In genomic region chr5:112466331-112466730, GRCm38 (mm10) we compare ENCODE assay signal across 20 mouse cellular contexts. TPM values are rescaled to one million over a fixed set of nuclear protein-coding genes. Genes with fewer than 3 reads are reported as not detected.
A peak's percentile ranks its signal among the peaks of the same experiment; 100 is the strongest.
DNase-seq lines count a peak whose midpoint lies in the region; ATAC-seq and TF ChIP-seq lines count a peak whose summit lies in the region.
"Had no signal": no experiment of that assay in that cellular context is flagged by ENCODE, and none has a peak within 500 bp of the region (broad histone marks: within the 10 kb centered on the region; RNA-seq: fewer than 3 reads in every experiment).

No protein-coding gene starts in this region.

- H3K36me3 ChIP-seq in lung, embryonic 16.5 days (ENCODE audit: control insufficient read depth, insufficient read depth, low read length) = no peaks in the 10 kb centered on the region
- peaks cover 11% of the 10 kb centered on the region for H3K36me3 ChIP-seq in midbrain, embryonic 16.5 days (ENCODE audit: control insufficient read depth, insufficient read depth, low read length)
- H3K36me3 ChIP-seq: heart, embryonic 15.5 days; intestine, embryonic 15.5 days had no signal

- peak; percentile 42; the same call in 1 of the 2 replicates for ATAC-seq in lung, embryonic 16.5 days (ENCODE audit: low read depth)
- no peak for ATAC-seq in midbrain, embryonic 16.5 days
- ATAC-seq: CD4-positive, CD25-positive, alpha-beta regulatory T cell, adult 4 months; intestine, embryonic 15.5 days had no signal

- no peak overlapping the region for H3K4me2 ChIP-seq in lung, embryonic 16.5 days (ENCODE audit: low read depth, low read length)
- H3K4me2 ChIP-seq in midbrain, embryonic 16.5 days (ENCODE audit: low read length) = no peak overlapping the region
- H3K4me2 ChIP-seq: forebrain, embryonic 12.5 days; heart, embryonic 15.5 days; intestine, embryonic 15.5 days; liver, embryonic 11.5 days had no signal

- WGBS in lung, embryonic 16.5 days = 37% methylated on average over 6 of the region's 6 CpGs
- WGBS in lung, adult 2 months = 43% methylated on average over 6 of the region's 6 CpGs
- WGBS in midbrain, embryonic 16.5 days = 39% methylated on average over 6 of the region's 6 CpGs

- no peak overlapping the region for H3K9ac ChIP-seq in lung, embryonic 16.5 days (ENCODE audit: low read length)
- H3K9ac ChIP-seq in midbrain, embryonic 16.5 days (ENCODE audit: low read depth, low read length) = 0 out of 2 replicates have a peak overlapping the region, but pooled peaks have one; percentile 20
- H3K9ac ChIP-seq: forebrain, embryonic 12.5 days; heart, embryonic 15.5 days; intestine, embryonic 15.5 days had no signal

- no peaks in the 10 kb centered on the region for H3K9me3 ChIP-seq in lung, embryonic 16.5 days (ENCODE audit: control insufficient read depth, low read length)
- H3K9me3 ChIP-seq in midbrain, embryonic 16.5 days (replicated peaks; ENCODE audit: control insufficient read depth, low read length, poor library complexity, severe bottlenecking) = no peaks in the 10 kb centered on the region
- H3K9me3 ChIP-seq: heart, embryonic 15.5 days; intestine, embryonic 15.5 days had no signal

- no peak for TF ChIP-seq CTCF in lung, adult 2 months (IDR thresholded peaks at IDR 0.05; ENCODE audit: insufficient read depth, low read length)

- 0 out of 2 replicates have a peak, but pooled peaks cover 3% of the 10 kb centered on the region for H3K4me1 ChIP-seq in lung, embryonic 16.5 days (replicated peaks; ENCODE audit: control insufficient read depth, insufficient read depth, low read length)
- no peaks in the 10 kb centered on the region for H3K4me1 ChIP-seq in lung, adult 2 months (ENCODE audit: control insufficient read depth, insufficient read depth, low read length)
- H3K4me1 ChIP-seq in midbrain, embryonic 16.5 days (ENCODE audit: control insufficient read depth, insufficient read depth, low read length) = peaks cover 2% of the 10 kb centered on the region; the same call in 1 of the 2 replicates
- H3K4me1 ChIP-seq: heart, embryonic 15.5 days had no signal

- no peaks in the 10 kb centered on the region for H3K27me3 ChIP-seq in lung, embryonic 16.5 days (ENCODE audit: control insufficient read depth, insufficient read depth, low read depth, low read length)
- H3K27me3 ChIP-seq in midbrain, embryonic 16.5 days (ENCODE audit: control insufficient read depth, insufficient read depth, low read depth, low read length) = no peaks in the 10 kb centered on the region
- H3K27me3 ChIP-seq: forebrain, embryonic 12.5 days; intestine, embryonic 15.5 days had no signal

- peak; percentile 14 for DNase-seq in heart, postnatal 4 days
- DNase-seq in heart, postnatal 36 days = no peak
- no peak for DNase-seq in lung, adult 2 months
- DNase-seq in brain, adult 2 months (ENCODE audit: low read depth, low spot score) = peak; percentile 42
- DNase-seq in embryo, embryonic 10 days (ENCODE audit: low spot score) = no peak
- DNase-seq: cerebellum, adult 11-12 months; retina, postnatal 1 day; spleen, adult 18-20 months had no signal

- H3K4me3 ChIP-seq in lung, embryonic 16.5 days (ENCODE audit: low read length) = no peak overlapping the region
- no peak overlapping the region for H3K4me3 ChIP-seq in lung, adult 2 months (replicated peaks; ENCODE audit: extremely low read depth, low read depth, low read length)
- no peak overlapping the region for H3K4me3 ChIP-seq in midbrain, embryonic 16.5 days (ENCODE audit: low read depth, low read length)
- H3K4me3 ChIP-seq: forebrain, embryonic 12.5 days; heart, embryonic 15.5 days; intestine, embryonic 15.5 days; left cerebral cortex, adult 2 months had no signal

- intact Hi-C loops in heart, postnatal 36 days (cut with DNase I) = no loop called here

- no peak for TF ChIP-seq POLR2A in lung, adult 2 months (IDR thresholded peaks at IDR 0.05; ENCODE audit: borderline replicate concordance, extremely low read depth, low read depth, low read length)

- H3K27ac ChIP-seq in lung, embryonic 16.5 days (ENCODE audit: low read length) = no peak overlapping the region
- no peak overlapping the region for H3K27ac ChIP-seq in midbrain, embryonic 16.5 days (ENCODE audit: low read length)
- H3K27ac ChIP-seq: forebrain, embryonic 12.5 days; heart, embryonic 15.5 days; intestine, embryonic 15.5 days; left cerebral cortex, adult 2 months; stomach, postnatal 0 days had no signal

RNA-seq across cellular contexts. Expression of gene Gm6588, which starts 17.1 kb away (rescaled TPM):
- not detected for total RNA-seq in heart, postnatal 4 days (2021)
- total RNA-seq in heart, postnatal 36 days (2021) = not detected
- polyA plus RNA-seq in lung, embryonic 16.5 days (2015; fragmentation: Nextera tagmentation; extraction: Ambion mirVana) = not detected in 2 replicates
- not detected in 2 replicates for polyA plus RNA-seq in lung, adult 2 months (2012; rRNA removed)
- polyA plus RNA-seq in midbrain, embryonic 16.5 days (2015; fragmentation: Nextera tagmentation; extraction: Ambion mirVana) = 1.0 and 1.6 TPM in 2 replicates
- total RNA-seq: gastrocnemius, postnatal 4 days; left cerebral cortex, adult 2 months; megakaryocyte, adult 5-6 weeks had no signal
- polyA plus RNA-seq: CD4-positive, CD25-positive, alpha-beta regulatory T cell, adult 4 months; heart, embryonic 15.5 days; intestine, embryonic 15.5 days; large intestine, adult 2 months; liver, embryonic 11.5 days; stomach, postnatal 0 days had no signal

Comparison
In these comparisons a context has a peak if more than half of its experiments do, and no peak if none do; other contexts are left out.
1. DNase-seq: peak in heart, postnatal 4 days (single experiment) and brain, adult 2 months (single experiment); none in heart, postnatal 36 days (0 of 2), lung, adult 2 months (single experiment) and embryo, embryonic 10 days (single experiment).